Comparison of ENCODE assay signal across 9 mouse cellular contexts in genomic region chr7:98084541-98085293, GRCm38 (mm10). TPM values are rescaled to one million over a fixed set of nuclear protein-coding genes. Genes with fewer than 3 reads are reported as not detected.
A peak's percentile ranks its signal among the peaks of the same experiment; 100 is the strongest.
DNase-seq lines count a peak whose midpoint lies in the region; ATAC-seq and TF ChIP-seq lines count a peak whose summit lies in the region.
"Had no signal": no experiment of that assay in that cellular context is flagged by ENCODE, and none has a peak within 500 bp of the region (broad histone marks: within the 10 kb centered on the region; RNA-seq: fewer than 3 reads in every experiment).

No protein-coding gene starts in this region.

- no peaks in the 10 kb centered on the region for H3K36me3 ChIP-seq in heart, adult 2 months (ENCODE audit: control insufficient read depth, insufficient read depth, low read length)
- H3K36me3 ChIP-seq in heart, embryonic 11.5 days (ENCODE audit: control insufficient read depth, insufficient read depth, low read length) = no peaks in the 10 kb centered on the region

- H3K79me2 ChIP-seq in heart, adult 2 months (replicated peaks; ENCODE audit: control insufficient read depth, insufficient read depth, low read length) = no peaks in the 10 kb centered on the region

- no peak overlapping the region for H3K4me3 ChIP-seq in heart, adult 2 months
- H3K4me3 ChIP-seq in heart, embryonic 11.5 days (ENCODE audit: low read depth, low read length) = no peak overlapping the region

- no peaks in the 10 kb centered on the region for H3K9me3 ChIP-seq in heart, embryonic 11.5 days (replicated peaks; ENCODE audit: control insufficient read depth, low read length)

- peak; percentile 44 to 45 for DNase-seq in heart, adult 2 months
- DNase-seq in heart, adult 9 months (ENCODE audit: low spot score in 2 of 2) = no peak
- DNase-seq in kidney, postnatal 14 days = peak; percentile 23
- DNase-seq in lung, postnatal 4 days = peak; percentile 61 to 77
- DNase-seq in frontal cortex, postnatal 36 days (ENCODE audit: low spot score in 2 of 2) = no peak
- no peak for DNase-seq in thymus, postnatal 14 days
- DNase-seq: right cerebral cortex, postnatal 14 days had no signal

- H3K27ac ChIP-seq in heart, adult 2 months = peak overlapping the region; percentile 42
- peak overlapping the region; percentile 36 for H3K27ac ChIP-seq in heart, embryonic 11.5 days (ENCODE audit: low read depth, low read length)

- TF ChIP-seq POLR2A in heart, adult 2 months (IDR thresholded peaks at IDR 0.05; ENCODE audit: insufficient read depth, low read depth, low read length) = no peak

- intact Hi-C loops in heart, adult 2 months (cut with DNase I) = loop anchor here (5.0 kb wide), 1 partner anchor 337 kb away; no protein-coding TSS in a partner anchor

- peaks cover 6% of the 10 kb centered on the region for H3K4me1 ChIP-seq in heart, adult 2 months (ENCODE audit: control insufficient read depth, insufficient read depth, low read length)
- peaks cover 14% of the 10 kb centered on the region for H3K4me1 ChIP-seq in heart, embryonic 11.5 days (ENCODE audit: control insufficient read depth, insufficient read depth, low read length)

- no peak for TF ChIP-seq CTCF in heart, adult 2 months (IDR thresholded peaks at IDR 0.05)

- H3K4me2 ChIP-seq in heart, embryonic 11.5 days = peak overlapping the region; percentile 17; the same call in 1 of the 2 replicates

- H3K9ac ChIP-seq in heart, adult 2 months (ENCODE audit: low read depth, low read length) = peak overlapping the region; percentile 22
- H3K9ac ChIP-seq in heart, embryonic 11.5 days (ENCODE audit: low read depth, low read length) = peak overlapping the region; percentile 1; the same call in 1 of the 2 replicates

- 32% methylated on average over 12 of the region's 12 CpGs for WGBS in heart, adult 2 months
- WGBS in heart, embryonic 11.5 days (ENCODE audit: insufficient replicate concordance) = 31% methylated on average over 12 of the region's 12 CpGs

- no peaks in the 10 kb centered on the region for H3K27me3 ChIP-seq in heart, adult 2 months (ENCODE audit: control insufficient read depth, insufficient read depth, low read length)
- H3K27me3 ChIP-seq in heart, embryonic 11.5 days (ENCODE audit: control insufficient read depth, insufficient read depth, low read length) = no peaks in the 10 kb centered on the region

- no peak; the same call in 1 of the 2 replicates for ATAC-seq in heart, embryonic 11.5 days (replicated peaks; ENCODE audit: insufficient number of reproducible peaks, low FRiP score, low TSS enrichment)
- ATAC-seq in frontal cortex, adult (ENCODE audit: low TSS enrichment) = no peak

- TF ChIP-seq EP300 in heart, adult 2 months (IDR thresholded peaks at IDR 0.05; ENCODE audit: insufficient read depth, low read depth, low read length) = no peak

RNA-seq across cellular contexts. Expression of gene Myo7a, which starts 34.6 kb away (rescaled TPM):
- total RNA-seq in heart, adult 2 months (2021) = 1 to 10 TPM; 4.5 to 5.9 TPM
- 7.1 and 10.8 TPM in 2 replicates for polyA plus RNA-seq in heart, adult 2 months (2012; rRNA removed)
- polyA plus RNA-seq in heart, embryonic 11.5 days (2014; fragmentation: Nextera tagmentation; extraction: Ambion mirVana) = 8.4 and 11.9 TPM in 2 replicates

Comparison
In these comparisons a context has a peak if more than half of its experiments do, and no peak if none do; other contexts are left out.
1. DNase-seq: peak in heart, adult 2 months (2 of 2), kidney, postnatal 14 days (single experiment) and lung, postnatal 4 days (2 of 2); none in heart, adult 9 months (0 of 2), frontal cortex, postnatal 36 days (0 of 2) and thymus, postnatal 14 days (single experiment).